Mouse (Mus musculus) ovary, adult 18-20 months (tissue): ENCODE measurements around the gene Agbl1.

ENCODE experiments used
- DNase-seq: peaks from one replicate; pipeline ENCODE4 v3.0.0; 2022; ENCODE audit warnings: low spot score, mixed read lengths

Agbl1 gene

GRCm38 (mm10) chr7:76392296-76392940 lies 162.7 kb downstream of the Agbl1 start:
- DNase-seq, result no peak

DNA sequence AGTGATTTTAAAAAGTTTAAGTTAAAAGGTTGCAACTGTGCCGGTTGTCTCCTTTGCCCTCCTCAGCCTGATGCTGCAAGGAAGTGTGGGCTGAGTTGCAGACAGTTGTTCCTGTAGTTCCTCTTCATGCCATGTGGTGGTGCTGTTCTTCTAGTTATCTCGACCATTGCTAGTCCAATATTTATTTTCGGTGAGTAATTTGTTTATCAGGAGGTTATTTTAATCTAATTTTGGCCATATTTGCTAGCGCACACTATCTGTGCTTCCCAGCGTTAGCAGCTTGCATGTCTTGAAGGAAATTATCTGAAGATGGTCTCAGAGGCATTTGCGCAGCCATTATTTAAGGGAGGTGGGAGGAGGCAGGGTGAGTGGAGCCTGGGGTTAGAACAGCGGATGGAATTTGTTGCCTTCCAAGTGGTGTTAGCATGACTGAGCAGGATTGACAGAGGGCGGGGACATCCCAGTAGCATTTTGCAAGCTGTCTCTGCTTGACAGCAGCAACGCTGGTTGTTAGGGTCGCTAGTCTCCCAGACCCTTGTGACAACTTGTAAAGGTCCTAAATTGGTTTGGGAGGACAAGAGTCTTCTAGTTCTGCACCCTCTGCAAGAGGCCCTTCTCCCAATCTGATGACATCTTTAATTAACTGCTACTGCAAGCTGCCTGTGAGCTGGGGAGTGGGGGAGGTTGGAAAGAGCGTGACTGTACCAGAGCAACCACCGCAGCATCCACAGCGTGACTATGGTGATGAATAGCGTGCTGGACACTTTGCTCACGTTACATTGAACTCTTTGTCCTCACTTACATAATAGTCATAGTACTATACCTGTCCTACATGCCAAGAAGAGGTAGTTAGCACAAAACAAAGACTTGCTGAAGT lies 163.5 kb downstream of the Agbl1 start:
- no peak for DNase-seq

DNA sequence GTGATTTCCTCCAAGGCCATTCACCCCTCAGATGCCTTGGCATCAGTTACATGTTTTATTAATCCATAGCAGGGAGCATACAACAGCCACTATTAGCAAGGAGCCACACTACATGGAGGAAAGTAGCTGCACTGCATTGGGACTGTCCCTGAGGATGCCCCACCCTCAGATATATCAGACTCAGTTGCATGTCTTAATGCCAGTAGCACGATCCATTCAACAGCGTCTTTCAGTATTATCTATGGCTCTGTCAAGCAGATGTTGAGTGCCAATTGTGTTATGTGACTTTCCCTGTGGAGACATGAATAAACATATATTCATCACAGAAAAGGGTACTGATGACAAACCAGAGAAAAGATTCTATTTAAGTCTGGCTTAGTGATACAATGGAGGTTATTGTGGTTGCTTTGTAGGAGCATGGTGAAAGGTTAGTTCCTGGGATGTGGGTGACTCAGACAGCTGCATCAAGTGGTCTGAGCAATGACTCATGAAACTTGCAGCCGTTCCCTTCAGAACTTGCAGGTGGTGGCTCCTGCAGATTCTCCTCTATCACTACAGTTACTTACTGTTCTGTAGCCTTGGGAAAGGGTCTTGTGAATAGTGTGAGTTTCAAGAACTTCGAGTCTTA lies 178.4 kb downstream of the Agbl1 start:
- no peak for DNase-seq

GRCm38 (mm10) chr7:76409020-76409419 lies 179.3 kb downstream of the Agbl1 start:
- DNase-seq, result no peak

GRCm38 (mm10) chr7:76410403-76411180 lies 180.9 kb downstream of the Agbl1 start:
- DNase-seq, result no peak

DNA sequence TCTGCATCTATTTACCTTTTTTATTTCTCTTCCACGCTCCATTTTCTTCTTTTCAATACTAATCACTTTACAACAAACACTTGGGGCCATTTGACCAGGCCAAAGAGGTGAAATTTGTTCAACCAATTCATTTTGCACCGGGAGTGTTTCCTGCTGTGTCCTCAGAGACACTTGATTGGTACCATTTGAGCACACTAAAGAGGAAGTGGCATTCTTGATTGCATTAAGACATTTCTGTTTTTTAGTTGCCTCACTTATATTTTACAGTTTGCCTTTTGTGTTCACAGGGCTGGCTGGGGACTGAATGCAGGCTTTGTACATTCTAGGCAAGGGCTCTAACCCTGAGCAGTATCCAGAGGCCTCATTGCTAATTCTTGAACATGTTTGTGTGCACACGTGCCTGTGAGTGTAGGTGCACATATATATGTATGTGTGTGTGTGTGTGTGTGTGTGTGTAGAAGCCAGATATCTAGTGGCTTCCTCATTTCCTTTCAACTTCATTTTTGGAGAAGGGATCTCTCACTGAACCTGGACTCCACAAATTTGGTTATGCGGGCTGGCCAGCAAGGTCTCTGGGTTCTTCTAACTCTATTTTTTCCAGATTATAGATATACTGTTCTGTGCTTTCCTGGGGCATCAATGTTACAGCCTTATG lies 182.4 kb downstream of the Agbl1 start:
- no peak for DNase-seq

- DNase-seq, result no peak
These were observed 186.5 kb downstream of the Agbl1 start for GRCm38 (mm10) chr7:76416084-76416597.

- no peak for DNase-seq
These were observed 208.9 kb downstream of the Agbl1 start for GRCm38 (mm10) chr7:76438581-76438980.

- no peak for DNase-seq
These were observed 209.3 kb downstream of the Agbl1 start for GRCm38 (mm10) chr7:76438988-76439387.

DNA sequence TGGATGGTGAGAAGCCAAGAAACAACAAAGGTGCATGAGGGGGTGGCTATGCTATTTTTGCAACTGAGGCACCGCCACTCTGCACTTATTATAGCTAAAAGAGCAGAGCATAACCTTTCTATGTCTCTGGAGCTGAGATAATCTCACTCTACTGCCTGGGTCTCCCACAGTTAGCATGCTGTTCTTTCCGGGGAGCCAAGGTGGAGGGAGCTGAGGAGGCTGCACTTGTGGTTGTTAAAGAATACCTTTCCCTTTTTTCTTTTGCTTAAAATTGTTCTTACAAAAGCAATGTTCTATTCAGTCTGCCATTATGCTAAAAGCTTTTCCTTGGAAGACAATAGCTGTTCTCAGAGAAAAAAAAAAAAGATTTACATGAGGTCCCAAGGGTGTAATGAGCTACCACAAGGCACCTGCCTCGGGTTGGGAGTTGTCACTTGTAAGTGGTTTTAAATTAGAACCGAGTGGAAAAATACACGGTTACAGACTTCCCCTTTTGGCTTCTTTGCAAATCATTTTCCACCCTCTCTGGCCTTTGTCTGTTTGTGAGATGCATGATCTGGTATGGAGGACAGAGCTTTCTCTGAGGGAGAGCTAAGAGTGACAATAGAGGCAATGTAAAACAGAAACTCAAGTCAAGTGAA lies 232.8 kb downstream of the Agbl1 start:
- no peak for DNase-seq

- no peak for DNase-seq
These were observed 236.7 kb downstream of the Agbl1 start for GRCm38 (mm10) chr7:76466427-76466826.

GRCm38 (mm10) chr7:76474233-76474632 lies 244.5 kb downstream of the Agbl1 start:
- no peak for DNase-seq

GRCm38 (mm10) chr7:76485546-76485945 lies 255.9 kb downstream of the Agbl1 start:
- DNase-seq, result no peak

DNA sequence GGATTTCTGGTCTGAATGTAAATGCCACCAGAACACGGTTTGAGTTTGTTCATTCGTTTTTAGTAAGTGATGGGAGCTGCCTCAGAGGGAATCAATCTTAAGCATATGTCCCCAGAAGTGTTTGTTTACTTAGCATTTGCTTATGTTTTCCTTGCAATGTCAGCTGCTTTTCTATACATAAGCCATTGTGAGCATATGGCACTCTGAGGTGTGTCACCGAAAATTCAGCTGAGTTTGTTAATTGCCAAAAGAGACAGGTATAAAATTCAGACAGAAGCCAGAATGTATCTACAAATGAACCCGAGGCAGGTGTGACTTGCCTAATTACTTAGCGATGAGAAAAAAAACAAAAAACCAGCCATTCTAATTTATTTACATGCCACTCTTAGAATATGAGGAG lies 257.8 kb downstream of the Agbl1 start:
- DNase-seq, result no peak

- DNase-seq, result no peak
These were observed 294.6 kb downstream of the Agbl1 start for GRCm38 (mm10) chr7:76524291-76524690.

DNA sequence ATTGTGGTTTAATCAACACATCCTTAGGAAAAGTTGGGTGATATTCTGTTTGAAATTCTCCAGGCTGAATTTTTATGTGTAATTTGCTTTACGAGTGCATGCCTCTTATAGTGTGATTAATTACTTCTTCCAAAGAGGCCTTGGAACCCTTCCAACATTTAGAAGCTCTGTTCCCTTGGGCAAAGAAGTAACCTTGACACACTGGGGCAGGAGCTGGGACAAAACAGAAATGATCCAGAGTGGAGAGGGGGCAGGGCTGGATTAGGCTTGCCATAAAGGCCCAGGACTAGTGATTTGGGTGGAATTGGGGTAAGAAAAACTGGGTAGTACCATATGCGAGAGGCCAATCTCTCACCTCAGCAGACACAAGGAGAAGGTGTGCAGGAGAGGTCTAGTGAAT lies 316.8 kb downstream of the Agbl1 start:
- peak; percentile 2 for DNase-seq

- no peak for DNase-seq
These were observed 317.6 kb downstream of the Agbl1 start for GRCm38 (mm10) chr7:76547313-76547712.

- no peak for DNase-seq
These were observed 322.2 kb downstream of the Agbl1 start for GRCm38 (mm10) chr7:76551860-76552259.

GRCm38 (mm10) chr7:76560564-76561258 lies 331.0 kb downstream of the Agbl1 start:
- DNase-seq, result no peak

GRCm38 (mm10) chr7:76562506-76562905 lies 332.8 kb downstream of the Agbl1 start:
- no peak for DNase-seq
